Mouse (Mus musculus) stomach, embryonic 15.5 days (tissue): ENCODE results near the gene 4632433K11Rik. TPM values are rescaled to one million over a fixed set of nuclear protein-coding genes. Genes with fewer than 3 reads are reported as not detected.
A peak's percentile ranks its signal among the peaks of the same experiment; 100 is the strongest.
"Not testable (repeated sequence)": the region's sequence is repeated elsewhere in the genome, so short reads cannot be mapped to it uniquely, and the experiment has no call there.

Source experiments
- ATAC-seq: fragments of 200-750 bp; cut with Nextera tagmentation; 2 replicates; pipeline ENCODE4 v1.8.0; 2017; ENCODE audit warnings: low read depth, moderate number of reproducible peaks, moderate TSS enrichment; ENCODE audit not compliant: insufficient read depth, low FRiP score
- H3K27ac ChIP-seq: fragments of 300-500 bp; sonication (generic); 2 replicates; pipeline ENCODE4 v1.5.1; 2015; ENCODE audit warnings: mild to moderate bottlenecking, inconsistent platforms
- H3K27me3 ChIP-seq: fragments of 300-500 bp; sonication (generic); replicated peaks from 2 replicates; pipeline ENCODE4 v1.6.1; 2015; ENCODE audit warnings: inconsistent platforms
- H3K36me3 ChIP-seq: fragments of 300-500 bp; sonication (generic); 2 replicates; pipeline ENCODE4 v1.6.1; 2015; ENCODE audit warnings: inconsistent platforms
- H3K4me1 ChIP-seq: fragments of 300-500 bp; sonication (generic); 2 replicates; pipeline ENCODE4 v1.6.1; 2015; ENCODE audit warnings: inconsistent platforms
- H3K4me2 ChIP-seq: fragments of 300-500 bp; sonication (generic); 2 replicates; pipeline ENCODE4 v1.6.1; 2015; ENCODE audit warnings: mild to moderate bottlenecking, inconsistent platforms
- H3K4me3 ChIP-seq: fragments of 300-500 bp; sonication (generic); replicated peaks from 2 replicates; pipeline ENCODE4 v1.5.1; 2015; ENCODE audit warnings: inconsistent platforms
- H3K9ac ChIP-seq: fragments of 300-500 bp; sonication (generic); 2 replicates; pipeline ENCODE4 v1.6.1; 2015; ENCODE audit warnings: inconsistent platforms
- H3K9me3 ChIP-seq: fragments of 300-500 bp; sonication (generic); 2 replicates; pipeline ENCODE4 v1.6.1; 2016; ENCODE audit warnings: inconsistent platforms
- WGBS: fragments of 180-500 bp; shearing (Covaris S2); methylation state at CpG from one replicate; pipeline ENCODE4 v1.1.7; 2015; 5-methylcytosine and 5-hydroxymethylcytosine counted together
- polyA plus RNA-seq: library from polyadenylated mRNA; unstranded; fragments of >200 nt; fragmentation: Nextera tagmentation; extraction: Ambion mirVana; gene quantifications from 2 replicates; pipeline ENCODE4 v1.2.1, GENCODE M21; 2015

4632433K11Rik gene
- not detected in 2 replicates for polyA plus RNA-seq

DNA sequence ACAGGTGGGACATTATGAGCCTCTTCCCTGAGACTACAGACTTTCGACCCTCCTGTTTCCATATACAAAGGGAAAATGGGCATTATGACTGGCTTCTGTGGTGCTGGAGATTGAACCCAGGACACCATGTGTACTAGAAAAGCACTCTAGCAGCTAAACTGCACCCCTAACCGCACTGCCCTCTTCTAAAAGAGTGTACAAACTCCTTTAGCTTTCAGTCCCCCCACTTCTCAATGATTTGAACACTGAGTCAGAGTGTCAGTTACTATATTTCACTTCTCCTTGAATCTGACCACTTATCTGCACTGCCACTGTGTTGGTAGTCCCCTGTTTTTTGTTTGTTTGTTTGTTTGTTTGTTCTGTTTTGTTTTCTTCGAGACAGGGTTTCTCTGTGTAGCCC, at the start of gene 4632433K11Rik:
Gene 4632433K11Rik (plus strand): TSS at position 301 of the 400 bp plus-strand sequence.
- H3K36me3 ChIP-seq, result peaks cover 74% of the 10 kb centered on the region
- H3K27ac ChIP-seq, result no peak within 1 kb of the TSS
- no peak within 1 kb of the TSS for H3K4me2 ChIP-seq
- H3K27me3 ChIP-seq, result no peaks in the 10 kb centered on the region
- no peak within 1 kb of the TSS for H3K9ac ChIP-seq
- 90% methylated on average over 3 of the region's 3 CpGs for WGBS
- no peaks in the 10 kb centered on the region for H3K4me1 ChIP-seq
- no peak for ATAC-seq
- H3K4me3 ChIP-seq, result no peak within 1 kb of the TSS
- peaks cover 20% of the 10 kb centered on the region for H3K9me3 ChIP-seq

DNA sequence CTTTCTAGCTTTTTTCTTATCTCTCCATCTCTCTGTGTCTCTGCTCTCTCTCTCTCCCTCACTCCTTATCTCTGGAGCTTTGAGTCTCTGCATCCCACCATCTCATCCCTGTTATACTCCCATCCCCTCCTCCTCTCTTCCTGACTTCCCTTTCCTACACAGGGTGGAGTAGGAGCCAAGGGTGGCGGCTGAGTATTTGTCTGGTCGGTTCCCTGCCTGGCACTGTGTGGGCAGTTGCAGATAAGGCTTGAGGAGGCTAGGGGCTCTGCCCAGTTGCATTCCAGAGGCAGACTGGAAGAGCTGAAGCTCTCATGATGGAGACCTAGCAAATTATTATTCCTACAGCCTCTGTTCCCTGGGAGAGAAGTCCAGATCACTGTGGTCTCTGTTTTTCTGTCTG, 45.7 kb upstream of the 4632433K11Rik start:
- Histone ChIP-seq H3K36me3 (peaks cover 11% of the 10 kb centered on the region), H3K4me3 (no peak overlapping the region), H3K9ac (no peak overlapping the region), H3K4me2 (no peak overlapping the region), H3K27me3 (no peaks in the 10 kb centered on the region), H3K9me3 (no peaks in the 10 kb centered on the region), H3K4me1 (0 out of 2 replicates have a peak, but pooled peaks cover 1% of the 10 kb centered on the region), H3K27ac (no peak overlapping the region)
- 45% methylated on average over 2 of the region's 2 CpGs for WGBS
- ATAC-seq, result no peak

DNA sequence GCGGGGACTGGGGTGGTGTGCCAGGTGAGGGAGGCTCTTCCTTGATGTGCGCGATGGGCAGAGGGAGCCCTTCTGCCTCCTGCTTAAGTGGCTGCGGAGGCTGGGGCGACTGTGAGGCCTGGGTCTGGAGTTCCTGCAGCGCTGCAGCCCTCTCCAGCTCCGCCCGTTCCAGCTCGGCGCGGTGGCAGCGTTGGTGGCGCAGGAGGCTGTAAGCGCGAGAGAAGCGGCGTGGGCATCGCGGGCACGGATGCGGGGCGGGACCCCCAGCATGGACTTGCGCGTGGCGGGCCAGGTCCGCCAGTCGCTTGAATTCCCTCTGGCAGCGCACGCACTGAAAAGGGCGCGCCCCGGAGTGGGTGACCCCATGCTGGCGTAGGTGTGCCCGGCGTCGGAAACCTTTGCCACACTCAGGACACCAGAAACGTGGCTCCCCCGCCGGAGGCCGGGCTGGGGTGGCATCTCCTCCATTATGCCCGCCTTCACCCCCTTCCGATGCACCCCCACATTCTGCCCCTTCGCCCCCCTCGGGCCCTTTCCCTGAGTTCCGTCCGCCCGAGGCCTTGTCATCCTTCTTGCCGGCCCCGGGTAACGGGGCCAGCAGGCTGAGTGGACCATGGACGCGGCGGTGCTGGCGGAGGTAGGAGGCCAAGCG, 40.4 kb upstream of the 4632433K11Rik start:
- Histone ChIP-seq H3K27ac (no peak overlapping the region), H3K36me3 (peaks cover 20% of the 10 kb centered on the region), H3K9ac (no peak overlapping the region), H3K9me3 (no peaks in the 10 kb centered on the region), H3K4me2 (no peak overlapping the region), H3K4me3 (no peak overlapping the region), H3K27me3 (no peaks in the 10 kb centered on the region), H3K4me1 (peaks cover 19% of the 10 kb centered on the region)
- ATAC-seq, result no peak
- 55% methylated on average over 55 of the region's 55 CpGs for WGBS

DNA sequence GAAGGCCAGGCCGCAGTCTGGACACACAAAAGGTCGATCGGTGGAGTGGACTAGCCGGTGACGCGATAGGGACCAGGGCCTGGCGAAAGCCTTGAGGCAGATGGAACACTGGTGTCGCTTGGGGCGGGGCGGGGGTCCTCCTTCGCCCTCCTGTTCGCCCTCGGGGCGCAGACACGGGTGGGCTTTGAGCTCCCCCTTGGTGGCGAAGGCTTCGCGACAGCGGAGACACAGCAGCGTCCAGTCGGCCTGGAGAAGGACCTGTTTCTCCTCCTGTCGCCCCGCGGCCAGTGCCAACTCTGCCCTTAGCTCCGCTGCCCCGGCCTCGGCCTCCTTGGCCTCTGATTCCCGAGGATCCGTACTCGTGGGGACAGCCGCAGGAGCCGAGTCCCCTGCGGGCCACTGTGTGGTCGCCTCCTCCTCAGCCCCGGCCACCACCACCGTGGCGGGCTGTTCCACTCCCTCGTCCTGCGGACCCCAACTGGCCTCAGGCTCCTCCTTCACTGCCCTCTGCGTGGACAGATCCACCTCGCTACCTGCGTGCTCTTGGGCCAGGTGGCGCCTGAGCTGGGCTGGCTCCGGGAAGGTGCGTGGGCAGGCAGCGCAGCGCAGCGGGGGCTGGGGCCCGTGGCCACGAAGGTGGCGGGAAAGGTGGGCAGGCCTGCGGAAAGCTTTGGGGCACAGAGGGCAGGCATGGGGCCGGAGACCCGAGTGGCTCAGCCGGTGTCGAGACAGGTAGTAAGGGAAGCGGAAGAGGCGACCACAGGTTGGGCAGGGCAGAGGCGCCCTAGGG, 39.7 kb upstream of the 4632433K11Rik start:
- ATAC-seq, result no peak
- Histone ChIP-seq H3K9ac (no peak overlapping the region), H3K27ac (no peak overlapping the region), H3K4me2 (peak overlapping the region; percentile 69), H3K9me3 (no peaks in the 10 kb centered on the region), H3K4me1 (peaks cover 19% of the 10 kb centered on the region), H3K4me3 (peak overlapping the region; percentile 72; the same call in 1 of the 2 replicates), H3K36me3 (peaks cover 20% of the 10 kb centered on the region), H3K27me3 (no peaks in the 10 kb centered on the region)
- WGBS, result 59% methylated on average over 59 of the region's 59 CpGs

DNA sequence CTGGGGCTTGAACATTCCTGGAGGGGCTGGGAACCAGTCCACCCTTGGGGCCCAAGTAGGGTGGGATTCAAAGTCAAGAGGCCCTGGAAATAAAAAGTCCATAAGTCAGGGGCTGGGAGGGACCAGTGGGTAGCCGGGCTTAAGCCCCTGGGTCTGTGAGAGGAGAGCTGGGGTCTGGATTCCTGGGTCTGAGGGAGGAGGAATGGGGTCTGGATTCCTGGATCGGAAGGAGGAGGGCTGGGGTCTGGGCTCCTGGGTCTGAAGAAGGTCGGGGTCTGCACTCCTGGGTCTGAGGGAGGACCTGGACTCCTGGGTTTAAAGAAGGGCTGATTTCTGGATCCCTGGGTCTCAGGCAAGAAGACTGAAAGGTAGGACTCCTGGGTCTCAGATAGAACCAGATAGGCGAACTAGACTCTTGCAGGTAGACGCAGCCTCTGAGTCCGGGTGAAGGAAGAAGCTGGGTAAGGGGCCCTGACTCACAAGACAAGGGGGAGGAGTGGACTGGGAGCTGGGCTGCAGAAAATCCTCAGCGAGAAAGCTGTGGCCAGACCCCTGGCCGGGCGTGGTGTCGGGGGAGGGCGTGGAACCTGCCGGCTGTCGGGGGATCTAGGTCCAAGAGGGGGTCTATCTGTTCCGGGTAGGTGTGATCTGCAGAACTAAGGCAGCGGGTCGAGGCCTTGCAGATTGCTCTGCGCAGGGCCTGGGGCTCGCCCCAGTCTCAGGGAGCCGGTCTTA, 38.5 kb upstream of the 4632433K11Rik start:
- 7% methylated on average over 19 of the region's 19 CpGs for WGBS
- peak overlapping the region; percentile 72 for H3K4me3 ChIP-seq
- H3K27me3 ChIP-seq, result no peaks in the 10 kb centered on the region
- no peaks in the 10 kb centered on the region for H3K9me3 ChIP-seq
- H3K4me2 ChIP-seq, result peak overlapping the region; percentile 69
- H3K4me1 ChIP-seq, result peaks cover 19% of the 10 kb centered on the region
- peaks cover 20% of the 10 kb centered on the region for H3K36me3 ChIP-seq
- ATAC-seq, result no peak; the same call in 1 of the 2 replicates
- peak overlapping the region; percentile 81 for H3K9ac ChIP-seq
- peak overlapping the region; percentile 78 for H3K27ac ChIP-seq

DNA sequence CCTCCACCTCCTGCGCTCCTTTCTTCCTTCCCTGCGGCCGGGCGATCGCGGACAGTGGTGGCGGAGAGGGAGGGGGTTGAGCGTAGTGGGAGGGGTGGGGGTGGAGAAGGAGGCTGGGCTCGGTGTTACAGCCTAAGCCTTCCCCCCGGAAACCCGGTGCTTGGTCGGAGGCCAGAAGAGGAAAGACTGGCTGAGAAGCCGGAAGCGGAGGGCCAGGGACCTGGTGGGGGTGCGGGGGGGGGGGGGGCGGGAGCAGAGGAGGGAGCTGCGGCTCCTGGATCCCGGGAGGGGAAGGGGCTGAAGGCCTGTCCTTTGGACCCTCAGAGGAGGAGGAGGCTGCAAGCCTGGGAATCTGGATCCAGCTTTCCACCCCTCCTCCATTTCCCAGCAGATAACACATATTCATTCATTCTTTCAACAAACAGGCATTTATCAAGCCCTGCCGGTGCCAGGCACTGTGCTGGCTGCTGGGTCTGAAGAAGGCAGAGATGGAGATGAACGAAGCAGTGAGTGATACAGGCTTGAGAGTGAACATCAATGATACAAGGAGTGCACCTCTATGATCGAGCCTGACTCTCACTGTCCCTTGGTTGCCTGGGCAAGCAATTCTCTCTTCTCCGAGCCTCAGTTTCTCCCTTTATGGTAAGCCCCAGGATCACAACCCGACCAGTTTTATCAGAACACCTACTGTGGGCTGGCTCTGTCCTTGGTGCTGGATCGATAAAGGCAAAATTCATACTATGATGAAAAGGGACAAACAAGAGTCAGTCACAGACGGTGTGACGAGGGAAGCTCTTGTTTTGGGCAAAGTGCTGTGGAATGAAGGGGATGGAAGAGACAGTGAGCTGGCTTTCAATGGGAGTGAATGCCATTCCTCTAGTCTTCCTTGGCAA, 37.7 kb upstream of the 4632433K11Rik start, which contains the start of gene Zfp579:
Gene Zfp579 (minus strand): TSS at position 156 of the 893 bp plus-strand sequence.
- no peaks in the 10 kb centered on the region for H3K9me3 ChIP-seq
- peak within 1 kb of the TSS; percentile 72 for H3K4me3 ChIP-seq
- peaks cover 20% of the 10 kb centered on the region for H3K36me3 ChIP-seq
- ATAC-seq, result peak; percentile 86
- peak within 1 kb of the TSS; percentile 81 for H3K9ac ChIP-seq
- peak within 1 kb of the TSS; percentile 78 for H3K27ac ChIP-seq
- peak within 1 kb of the TSS; percentile 69 for H3K4me2 ChIP-seq
- no peaks in the 10 kb centered on the region for H3K27me3 ChIP-seq
- H3K4me1 ChIP-seq, result peaks cover 19% of the 10 kb centered on the region
- WGBS, result 5% methylated on average over 17 of the region's 26 CpGs

DNA sequence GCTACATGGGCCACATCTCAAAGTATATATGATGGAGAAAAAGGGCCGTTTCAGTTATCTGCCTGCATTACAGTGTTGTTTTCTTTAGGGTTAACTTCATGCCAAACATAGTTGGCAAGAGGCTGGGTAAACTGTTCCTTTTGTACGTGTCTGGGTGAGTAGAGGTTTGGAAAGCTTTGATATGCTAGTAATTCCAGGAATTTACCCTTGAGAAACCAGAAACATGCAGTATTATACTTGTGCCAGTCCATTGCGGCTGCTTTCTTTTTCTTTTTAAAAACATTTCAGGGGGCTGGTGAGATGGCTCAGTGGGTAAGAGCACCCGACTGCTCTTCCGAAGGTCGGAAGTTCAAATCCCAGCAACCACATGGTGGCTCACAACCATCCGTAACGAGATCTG, 37.0 kb upstream of the 4632433K11Rik start:
- no peak overlapping the region for H3K27ac ChIP-seq
- peak overlapping the region; percentile 69; the same call in 1 of the 2 replicates for H3K4me2 ChIP-seq
- H3K36me3 ChIP-seq, result peaks cover 20% of the 10 kb centered on the region
- 57% methylated on average over 8 of the region's 8 CpGs for WGBS
- no peak for ATAC-seq
- H3K27me3 ChIP-seq, result no peaks in the 10 kb centered on the region
- no peak overlapping the region for H3K9ac ChIP-seq
- peak overlapping the region; percentile 72 for H3K4me3 ChIP-seq
- peaks cover 19% of the 10 kb centered on the region for H3K4me1 ChIP-seq
- no peaks in the 10 kb centered on the region for H3K9me3 ChIP-seq

DNA sequence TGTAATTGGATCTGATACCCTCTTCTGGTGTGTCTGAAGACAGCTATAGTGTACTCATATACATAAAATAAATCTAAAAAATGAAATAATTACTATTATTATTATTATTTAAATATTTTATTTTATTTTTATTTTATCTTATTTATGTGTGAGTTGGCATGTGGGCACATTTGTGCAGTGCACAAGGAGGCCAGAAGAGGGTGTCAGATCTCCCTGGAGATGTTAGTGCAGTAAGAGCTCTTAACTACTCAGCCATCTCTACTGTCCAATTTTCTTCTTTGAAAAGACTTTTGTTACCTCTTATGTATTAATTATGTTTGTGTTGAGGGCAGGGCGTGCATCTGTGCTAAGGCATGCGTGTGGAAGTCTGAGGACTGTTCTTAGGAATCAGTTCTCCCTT, 34.0 kb upstream of the 4632433K11Rik start:
- no peak overlapping the region for H3K4me3 ChIP-seq
- no peak overlapping the region for H3K4me2 ChIP-seq
- H3K36me3 ChIP-seq, result no peaks in the 10 kb centered on the region
- WGBS, result 65% methylated on average over 2 of the region's 2 CpGs
- no peak for ATAC-seq
- H3K9ac ChIP-seq, result no peak overlapping the region
- H3K4me1 ChIP-seq, result peaks cover 10% of the 10 kb centered on the region
- no peaks in the 10 kb centered on the region for H3K9me3 ChIP-seq
- H3K27ac ChIP-seq, result no peak overlapping the region
- no peaks in the 10 kb centered on the region for H3K27me3 ChIP-seq

DNA sequence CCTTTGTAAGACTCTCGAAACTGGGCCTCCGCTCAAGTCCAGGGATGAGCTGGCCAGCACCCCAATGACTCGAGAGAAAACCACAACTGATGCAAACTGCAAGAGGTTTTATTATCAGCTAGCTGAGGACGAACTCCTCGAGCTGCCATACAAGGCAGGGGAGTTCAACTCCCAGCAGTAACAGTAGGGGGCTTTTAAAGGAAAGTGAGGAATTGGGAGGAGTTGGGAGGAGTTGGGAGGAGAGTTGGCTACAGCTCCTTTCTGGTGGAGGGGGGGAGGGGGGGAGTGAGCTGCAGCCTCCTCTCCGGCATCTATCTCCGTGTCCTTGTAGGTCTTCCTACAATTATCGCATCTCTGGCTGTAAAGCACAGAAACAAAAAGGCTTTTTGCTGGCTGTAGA, 31.0 kb upstream of the 4632433K11Rik start:
- 70% methylated on average over 8 of the region's 8 CpGs for WGBS
- H3K36me3 ChIP-seq, result peaks cover 12% of the 10 kb centered on the region
- not testable (repeated sequence) for ATAC-seq

DNA sequence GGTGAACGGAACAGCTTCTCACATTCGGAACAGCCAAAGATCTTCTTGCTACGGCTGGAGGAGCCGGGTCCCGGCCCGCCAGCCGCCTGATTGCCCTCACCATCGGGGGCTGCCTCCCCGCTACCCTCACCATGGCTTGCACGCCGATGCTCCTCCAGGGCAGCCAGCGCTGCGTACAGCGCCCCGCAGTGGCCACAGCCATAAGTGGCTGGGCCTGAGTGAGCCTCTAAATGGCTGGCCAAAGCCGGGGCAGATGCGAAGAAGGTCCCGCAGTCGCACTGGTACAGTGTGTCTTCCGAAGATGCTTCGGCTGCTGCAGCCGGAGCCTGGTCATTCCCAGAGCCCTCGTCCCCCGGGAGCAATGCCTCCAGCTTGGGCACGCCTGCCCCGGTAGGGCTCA, 25.7 kb upstream of the 4632433K11Rik start:
- ATAC-seq, result no peak
- 95% methylated on average over 26 of the region's 26 CpGs for WGBS
- no peaks in the 10 kb centered on the region for H3K27me3 ChIP-seq
- no peak overlapping the region for H3K27ac ChIP-seq
- peaks cover 58% of the 10 kb centered on the region for H3K36me3 ChIP-seq
- H3K9me3 ChIP-seq, result no peaks in the 10 kb centered on the region
- no peaks in the 10 kb centered on the region for H3K4me1 ChIP-seq
- no peak overlapping the region for H3K9ac ChIP-seq
- no peak overlapping the region for H3K4me3 ChIP-seq
- no peak overlapping the region for H3K4me2 ChIP-seq

More for the DNA sequence above, 31.0 kb upstream of the 4632433K11Rik start:
- H3K9me3 ChIP-seq, H3K27ac ChIP-seq, H3K4me3 ChIP-seq, H3K9ac ChIP-seq, H3K4me2 ChIP-seq, H3K27me3 ChIP-seq, H3K4me1 ChIP-seq: not testable (repeated sequence)
